Mouse (Mus musculus): ENCODE results near the gene Gm49361.

- TF ChIP-seq POLR2A (IDR thresholded peaks at IDR 0.05; ENCODE audit: control insufficient read depth, low read depth, low read length), result no peak
- TF ChIP-seq CTCF (IDR thresholded peaks at IDR 0.05; ENCODE audit: control insufficient read depth, insufficient read depth, insufficient replicate concordance, low read depth, low read length), result no peak
These were observed 21.4 kb downstream of the Gm49361 start for GRCm38 (mm10) chr14:57724473-57724872.
